Mouse (Mus musculus) liver, embryonic 14.5 days (tissue): ENCODE measurements around the gene Uchl4. TPM values are rescaled to one million over a fixed set of nuclear protein-coding genes. Genes with fewer than 3 reads are reported as not detected.

Source experiments
- ATAC-seq: fragments of 200-750 bp; cut with Nextera tagmentation; 2 replicates; pipeline ENCODE4 v1.8.0; 2017; ENCODE audit warnings: moderate number of reproducible peaks, mild to moderate bottlenecking, moderate library complexity; ENCODE audit not compliant: insufficient read depth
- DNase-seq, 3 experiments: peaks; one replicate each; pipeline ENCODE4 v3.0.0-alpha.2; 2012 to 2013; ENCODE audit warnings: low read depth in 3 of 3, low spot score in 3 of 3
- H3K27ac ChIP-seq: fragments of 300-500 bp; sonication (generic); 2 replicates; pipeline ENCODE4 v1.5.1; 2014; ENCODE audit warnings: moderate library complexity, mild to moderate bottlenecking, control low read depth, inconsistent platforms
- H3K27me3 ChIP-seq: fragments of 300-500 bp; sonication (generic); 2 replicates; pipeline ENCODE4 v1.6.1; 2014; ENCODE audit warnings: mild to moderate bottlenecking, low read length, moderate library complexity; ENCODE audit not compliant: control insufficient read depth, insufficient read depth
- H3K36me3 ChIP-seq: fragments of 300-500 bp; sonication (generic); replicated peaks from 2 replicates; pipeline ENCODE4 v1.6.1; 2014; ENCODE audit warnings: low read depth; ENCODE audit not compliant: control insufficient read depth, insufficient read depth
- H3K4me1 ChIP-seq, 2 experiments: fragments of 200-500 bp in 1 of 2; fragments of 300-500 bp in 1 of 2; sonication (generic) in 1 of 2; replicated peaks; 2 replicates each; pipeline ENCODE4 v1.6.1; 2012 to 2014; ENCODE audit warnings: antibody characterized with exemption in 1 of 2, inconsistent platforms in 1 of 2, low read length in 1 of 2; ENCODE audit not compliant: control insufficient read depth in 2 of 2, insufficient read depth in 2 of 2
- H3K4me2 ChIP-seq: fragments of 300-500 bp; sonication (generic); 2 replicates; pipeline ENCODE4 v1.6.1; 2014; ENCODE audit warnings: low read depth, mild to moderate bottlenecking, control low read depth, moderate library complexity
- H3K4me3 ChIP-seq, 2 experiments: fragments of 200-500 bp in 1 of 2; fragments of 300-500 bp in 1 of 2; sonication (generic) in 1 of 2; 2 replicates each; pipeline ENCODE4 v1.5.1; 2012 to 2014; ENCODE audit warnings: low read depth in 2 of 2, low read length in 2 of 2, mild to moderate bottlenecking in 2 of 2, control low read depth in 1 of 2, inconsistent platforms in 1 of 2, moderate library complexity in 1 of 2; ENCODE audit not compliant: insufficient read depth in 1 of 2
- H3K9ac ChIP-seq: fragments of 300-500 bp; sonication (generic); replicated peaks from 2 replicates; pipeline ENCODE4 v1.6.1; 2014; ENCODE audit warnings: mild to moderate bottlenecking, control low read depth, moderate library complexity
- H3K9me3 ChIP-seq: fragments of 300-500 bp; sonication (generic); 2 replicates; pipeline ENCODE4 v1.6.1; 2016; ENCODE audit warnings: low read length, mixed read lengths; ENCODE audit not compliant: control insufficient read depth
- CTCF ChIP-seq: IDR thresholded peaks from 2 replicates; pipeline ENCODE4 v1.5.1; 2016; ENCODE audit warnings: antibody characterized with exemption, low read depth, control low read depth
- EP300 ChIP-seq: IDR thresholded peaks from 2 replicates; pipeline ENCODE4 v1.6.1; 2016; ENCODE audit warnings: antibody characterized with exemption, low read depth
- WGBS: fragments of 180-500 bp; shearing (Covaris S2); extraction: QIAGEN DNeasy Blood & Tissue Kit; methylation state at CpG from one replicate; pipeline ENCODE4 v1.1.7; 2014; ENCODE audit not compliant: insufficient replicate concordance; 5-methylcytosine and 5-hydroxymethylcytosine counted together
- polyA plus RNA-seq, 2 experiments: library from polyadenylated mRNA; depleted of rRNA in 1 of 2; stranded (reverse) in 1 of 2; unstranded in 1 of 2; fragments of >200 nt; fragmentation: Nextera tagmentation in 1 of 2; extraction: Ambion mirVana in 1 of 2; gene quantifications; 2 replicates each; pipeline versions ENCODE4 v1.2.1 to v1.2.3; 2012 to 2014

The Uchl4 gene
- polyA plus RNA-seq, 2 experiments: 0.13 to 0.77 TPM

GRCm38 (mm10) chr9:64228972-64229371, 6.0 kb upstream of the Uchl4 start:
- TF ChIP-seq CTCF (no peak), EP300 (no peak)
- Histone ChIP-seq H3K9ac (no peak overlapping the region), H3K4me1 (peaks cover 0 to 2% of the 10 kb centered on the region in 2 experiments; a peak in 2 of 4 replicates), H3K4me2 (no peak overlapping the region), H3K27ac (no peak overlapping the region), H3K9me3 (no peaks in the 10 kb centered on the region), H3K36me3 (no peaks in the 10 kb centered on the region), H3K4me3 (no peak overlapping the region), H3K27me3 (no peaks in the 10 kb centered on the region)
- DNase-seq: no peak
- ATAC-seq: no peak

- ATAC-seq (no peak), DNase-seq (no peak)
- Histone ChIP-seq H3K27ac (no peak overlapping the region), H3K27me3 (no peaks in the 10 kb centered on the region), H3K9ac (no peak overlapping the region), H3K4me2 (no peak overlapping the region), H3K4me3 (no peak overlapping the region), H3K9me3 (no peaks in the 10 kb centered on the region), H3K4me1 (peaks cover 0 to under 1% of the 10 kb centered on the region in 2 experiments; a peak in 1 of 4 replicates), H3K36me3 (no peaks in the 10 kb centered on the region)
- no peak for TF ChIP-seq CTCF
- TF ChIP-seq EP300: no peak
- WGBS: 62% methylated on average over 5 of the region's 5 CpGs
Measured at GRCm38 (mm10) chr9:64231171-64231570, 3.8 kb upstream of the Uchl4 start.

- ATAC-seq: no peak
- Histone ChIP-seq H3K27ac (no peak overlapping the region), H3K9me3 (no peaks in the 10 kb centered on the region), H3K4me1 (no peaks in the 10 kb centered on the region; a peak in 1 of 4 replicates), H3K9ac (no peak overlapping the region), H3K27me3 (no peaks in the 10 kb centered on the region), H3K4me2 (no peak overlapping the region), H3K4me3 (no peak overlapping the region), H3K36me3 (no peaks in the 10 kb centered on the region)
- WGBS: 71% methylated on average over 3 of the region's 3 CpGs
- no peak for TF ChIP-seq EP300
- no peak for TF ChIP-seq CTCF
- DNase-seq: no peak
Measured at GRCm38 (mm10) chr9:64231674-64232073, 3.3 kb upstream of the Uchl4 start.

- Histone ChIP-seq H3K27ac (no peak overlapping the region), H3K4me2 (no peak overlapping the region), H3K4me3 (no peak overlapping the region), H3K36me3 (no peaks in the 10 kb centered on the region), H3K9ac (no peak overlapping the region), H3K4me1 (no peaks in the 10 kb centered on the region; a peak in 1 of 4 replicates), H3K9me3 (no peaks in the 10 kb centered on the region), H3K27me3 (no peaks in the 10 kb centered on the region)
- TF ChIP-seq EP300: no peak
- no peak for TF ChIP-seq CTCF
- DNase-seq: no peak
- ATAC-seq: no peak
- 75% methylated on average over 9 of the region's 9 CpGs for WGBS
Measured at GRCm38 (mm10) chr9:64232257-64232957, 2.6 kb upstream of the Uchl4 start.

GRCm38 (mm10) chr9:64233656-64234055, 1.3 kb upstream of the Uchl4 start:
- H3K4me1 ChIP-seq: no peaks in the 10 kb centered on the region
- TF ChIP-seq CTCF (no peak), EP300 (no peak)
- no peak overlapping the region for H3K27ac ChIP-seq
- H3K36me3 ChIP-seq: no peaks in the 10 kb centered on the region
- H3K4me3 ChIP-seq: no peak overlapping the region
- no peaks in the 10 kb centered on the region for H3K9me3 ChIP-seq
- WGBS: 77% methylated on average over 5 of the region's 5 CpGs
- no peak for DNase-seq
- H3K4me2 ChIP-seq: no peak overlapping the region
- H3K27me3 ChIP-seq: no peaks in the 10 kb centered on the region
- H3K9ac ChIP-seq: no peak overlapping the region
- no peak for ATAC-seq
